Mouse (Mus musculus) frontal cortex, postnatal 10 days (tissue): ENCODE results near the gene Odf2l.

ENCODE experiments used
- DNase-seq, 2 experiments: peaks; one replicate each; pipeline ENCODE4 v3.0.0; 2022; ENCODE audit warnings: low spot score in 2 of 2, mixed read lengths in 1 of 2

Gene Odf2l

GRCm38 (mm10) chr3:145140236-145140635 is 21.8 kb downstream of the Odf2l start:
- no peak for DNase-seq

- no peak for DNase-seq
Observed at GRCm38 (mm10) chr3:145142925-145143324, 24.5 kb downstream of the Odf2l start.

- no peak for DNase-seq
Observed at GRCm38 (mm10) chr3:145143856-145144255, 25.5 kb downstream of the Odf2l start.

GRCm38 (mm10) chr3:145146871-145147270 is 28.5 kb downstream of the Odf2l start:
- no peak for DNase-seq

- no peak for DNase-seq
Observed at GRCm38 (mm10) chr3:145147483-145147882, 29.1 kb downstream of the Odf2l start.

GRCm38 (mm10) chr3:145147952-145148351 is 29.6 kb downstream of the Odf2l start:
- DNase-seq, result no peak

- DNase-seq, result no peak
Observed at GRCm38 (mm10) chr3:145151092-145151491, 32.7 kb downstream of the Odf2l start.

- DNase-seq, result no peak
Observed at GRCm38 (mm10) chr3:145151933-145152332, 33.5 kb downstream of the Odf2l start.

GRCm38 (mm10) chr3:145156883-145157282 is 38.5 kb downstream of the Odf2l start:
- no peak for DNase-seq

- no peak for DNase-seq
Observed at GRCm38 (mm10) chr3:145158441-145158840, 40.1 kb downstream of the Odf2l start.

- no peak for DNase-seq
Observed at GRCm38 (mm10) chr3:145166741-145167140, 48.4 kb downstream of the Odf2l start.

- no peak for DNase-seq
Observed at GRCm38 (mm10) chr3:145167766-145168165, 49.4 kb downstream of the Odf2l start.

- DNase-seq, result no peak
Observed at GRCm38 (mm10) chr3:145168844-145169696, 50.7 kb downstream of the Odf2l start.

- no peak for DNase-seq
Observed at GRCm38 (mm10) chr3:145170028-145170427, 51.6 kb downstream of the Odf2l start.

GRCm38 (mm10) chr3:145170604-145171389 is 52.4 kb downstream of the Odf2l start:
- no peak for DNase-seq

GRCm38 (mm10) chr3:145171390-145172060 is 53.1 kb downstream of the Odf2l start:
- no peak for DNase-seq

GRCm38 (mm10) chr3:145184645-145185044 is 66.3 kb downstream of the Odf2l start:
- DNase-seq, result no peak

- no peak for DNase-seq
Observed at GRCm38 (mm10) chr3:145191972-145192371, 73.6 kb downstream of the Odf2l start.

- no peak for DNase-seq
Observed at GRCm38 (mm10) chr3:145195240-145195923, 77.0 kb downstream of the Odf2l start.

GRCm38 (mm10) chr3:145198050-145198449 is 79.7 kb downstream of the Odf2l start:
- DNase-seq, result no peak
